Mouse (Mus musculus) liver, postnatal 0 days (tissue): Measurements from ENCODE around the gene Atp8a2. TPM values are rescaled to one million over a fixed set of nuclear protein-coding genes. Genes with fewer than 3 reads are reported as not detected.

Experiments used
- ATAC-seq: fragments of 200-750 bp; cut with Nextera tagmentation; 2 replicates; pipeline ENCODE4 v1.8.0; 2017; ENCODE audit warnings: mild to moderate bottlenecking, moderate library complexity
- DNase-seq: peaks from one replicate; pipeline ENCODE4 v3.0.0-alpha.2; 2016
- H3K27ac ChIP-seq: fragments of 300-500 bp; sonication (generic); 2 replicates; pipeline ENCODE4 v1.5.1; 2014; ENCODE audit warnings: antibody characterized with exemption, moderate library complexity, mild to moderate bottlenecking, low read depth
- H3K27me3 ChIP-seq: fragments of 300-500 bp; sonication (generic); 2 replicates; pipeline ENCODE4 v1.6.1; 2014; ENCODE audit warnings: low read length, control low read depth, mixed read lengths; ENCODE audit not compliant: insufficient read depth
- H3K36me3 ChIP-seq: fragments of 300-500 bp; sonication (generic); replicated peaks from 2 replicates; pipeline ENCODE4 v1.6.1; 2014; ENCODE audit warnings: mild to moderate bottlenecking, control low read depth, low read length, moderate library complexity, mixed read lengths; ENCODE audit not compliant: insufficient read depth
- H3K4me1 ChIP-seq: fragments of 300-500 bp; sonication (generic); 2 replicates; pipeline ENCODE4 v1.6.1; 2014; ENCODE audit warnings: antibody characterized with exemption, mild to moderate bottlenecking, control low read depth; ENCODE audit not compliant: insufficient read depth
- H3K4me2 ChIP-seq: fragments of 300-500 bp; sonication (generic); 2 replicates; pipeline ENCODE4 v1.6.1; 2014; ENCODE audit warnings: low read depth, mild to moderate bottlenecking, low read length, moderate library complexity, mixed read lengths
- H3K4me3 ChIP-seq: fragments of 300-500 bp; sonication (generic); 2 replicates; pipeline ENCODE4 v1.5.1; 2014; ENCODE audit warnings: low read depth, low read length
- H3K9ac ChIP-seq: fragments of 300-500 bp; sonication (generic); replicated peaks from 2 replicates; pipeline ENCODE4 v1.6.1; 2014; ENCODE audit warnings: mild to moderate bottlenecking, moderate library complexity
- H3K9me3 ChIP-seq: fragments of 300-500 bp; sonication (generic); 2 replicates; pipeline ENCODE4 v1.6.1; 2016; ENCODE audit warnings: mild to moderate bottlenecking, control low read depth, low read length, mixed read lengths
- CTCF ChIP-seq: sonication (generic); IDR thresholded peaks from 2 replicates; pipeline ENCODE4 v1.5.1; 2016; ENCODE audit warnings: antibody characterized with exemption, low read depth
- EP300 ChIP-seq: IDR thresholded peaks from 2 replicates; pipeline ENCODE4 v1.6.1; 2016; ENCODE audit warnings: antibody characterized with exemption, low read depth, mild to moderate bottlenecking
- WGBS: fragments of 180-500 bp; shearing (Covaris S2); extraction: QIAGEN DNeasy Blood & Tissue Kit; methylation state at CpG from one replicate; pipeline ENCODE4 v1.1.7; 2014; ENCODE audit not compliant: insufficient replicate concordance; 5-methylcytosine and 5-hydroxymethylcytosine counted together
- polyA plus RNA-seq: library from polyadenylated mRNA; unstranded; fragments of >200 nt; fragmentation: Nextera tagmentation; extraction: Ambion mirVana; gene quantifications from 2 replicates; pipeline ENCODE4 v1.2.1, GENCODE M21; 2015

Gene Atp8a2
- polyA plus RNA-seq, 1 experiment from 2014 or later, result 7.5 TPM

- no peak for TF ChIP-seq EP300
- no peak for TF ChIP-seq CTCF
- no peaks in the 10 kb centered on the region for H3K9me3 ChIP-seq
- no peaks in the 10 kb centered on the region for H3K27me3 ChIP-seq
- no peaks in the 10 kb centered on the region for H3K4me1 ChIP-seq
- 79% methylated on average over 7 of the region's 7 CpGs for WGBS
- DNase-seq (no peak), ATAC-seq (no peak)
- H3K36me3 ChIP-seq, result no peaks in the 10 kb centered on the region
- no peak overlapping the region for H3K4me3 ChIP-seq
- no peak overlapping the region for H3K9ac ChIP-seq
- H3K4me2 ChIP-seq, result no peak overlapping the region
- H3K27ac ChIP-seq, result no peak overlapping the region
Observed at GRCm38 (mm10) chr14:60209166-60209565, 12.2 kb upstream of the Atp8a2 start.

- Histone ChIP-seq H3K4me2 (no peak overlapping the region), H3K36me3 (no peaks in the 10 kb centered on the region), H3K9me3 (no peaks in the 10 kb centered on the region), H3K27me3 (no peaks in the 10 kb centered on the region), H3K27ac (no peak overlapping the region), H3K4me1 (no peaks in the 10 kb centered on the region), H3K9ac (no peak overlapping the region), H3K4me3 (no peak overlapping the region)
- DNase-seq (no peak), ATAC-seq (no peak)
- no peak for TF ChIP-seq CTCF
- no peak for TF ChIP-seq EP300
- 84% methylated on average over 6 of the region's 6 CpGs for WGBS
Observed at GRCm38 (mm10) chr14:60204993-60205392, 8.0 kb upstream of the Atp8a2 start.

- peaks cover 3% of the 10 kb centered on the region; the same call in 1 of the 2 replicates for H3K9me3 ChIP-seq
- ATAC-seq (no peak), DNase-seq (no peak)
- H3K27ac ChIP-seq, result no peak overlapping the region
- no peak for TF ChIP-seq EP300
- TF ChIP-seq CTCF, result no peak
- no peaks in the 10 kb centered on the region for H3K4me1 ChIP-seq
- no peaks in the 10 kb centered on the region for H3K36me3 ChIP-seq
- WGBS, result 72% methylated on average over 5 of the region's 5 CpGs
- no peak overlapping the region for H3K4me2 ChIP-seq
- H3K27me3 ChIP-seq, result no peaks in the 10 kb centered on the region
- no peak overlapping the region for H3K4me3 ChIP-seq
- H3K9ac ChIP-seq, result no peak overlapping the region
Observed at GRCm38 (mm10) chr14:60195999-60196398, 980 bp downstream of the Atp8a2 start.

GRCm38 (mm10) chr14:60194606-60195005 lies 2.4 kb downstream of the Atp8a2 start:
- H3K9ac ChIP-seq, result no peak overlapping the region
- H3K27me3 ChIP-seq, result no peaks in the 10 kb centered on the region
- no peak for ATAC-seq
- no peak for DNase-seq
- no peak overlapping the region for H3K27ac ChIP-seq
- no peak overlapping the region for H3K4me3 ChIP-seq
- no peaks in the 10 kb centered on the region for H3K4me1 ChIP-seq
- no peak overlapping the region for H3K4me2 ChIP-seq
- 32% methylated on average over 1 of the region's 1 CpGs for WGBS
- TF ChIP-seq EP300 (no peak), CTCF (no peak)
- H3K36me3 ChIP-seq, result no peaks in the 10 kb centered on the region
- peaks cover 4% of the 10 kb centered on the region; the same call in 1 of the 2 replicates for H3K9me3 ChIP-seq

GRCm38 (mm10) chr14:60189771-60190170 lies 7.2 kb downstream of the Atp8a2 start:
- TF ChIP-seq CTCF, result no peak
- TF ChIP-seq EP300, result no peak
- no peak for DNase-seq
- Histone ChIP-seq H3K4me2 (no peak overlapping the region), H3K36me3 (no peaks in the 10 kb centered on the region), H3K4me1 (no peaks in the 10 kb centered on the region), H3K4me3 (no peak overlapping the region), H3K27me3 (no peaks in the 10 kb centered on the region), H3K27ac (no peak overlapping the region), H3K9ac (no peak overlapping the region), H3K9me3 (peaks cover 4% of the 10 kb centered on the region; the same call in 1 of the 2 replicates)
- no peak for ATAC-seq
- 81% methylated on average over 5 of the region's 5 CpGs for WGBS

GRCm38 (mm10) chr14:60188201-60188825 lies 8.7 kb downstream of the Atp8a2 start:
- 70% methylated on average over 5 of the region's 5 CpGs for WGBS
- no peak overlapping the region for H3K4me2 ChIP-seq
- H3K36me3 ChIP-seq, result no peaks in the 10 kb centered on the region
- ATAC-seq, result no peak
- TF ChIP-seq CTCF, result no peak
- H3K9me3 ChIP-seq, result peaks cover 4% of the 10 kb centered on the region; the same call in 1 of the 2 replicates
- DNase-seq, result no peak
- no peak overlapping the region for H3K27ac ChIP-seq
- no peak overlapping the region for H3K4me3 ChIP-seq
- H3K27me3 ChIP-seq, result no peaks in the 10 kb centered on the region
- no peak overlapping the region for H3K9ac ChIP-seq
- H3K4me1 ChIP-seq, result no peaks in the 10 kb centered on the region
